Mouse (Mus musculus) B cell, adult 2 months (primary cell): ENCODE measurements at regions not wholly inside any gene's neighbourhood (a gene's known extent, or its start where the extent isn't known, plus 50 kb on each side); places are given as distances from the start of the nearest gene placed in this dataset.
"Not testable (repeated sequence)": the region's sequence is repeated elsewhere in the genome, so short reads cannot be mapped to it uniquely, and the experiment has no call there.

Experiments
- DNase-seq, 2 experiments: peaks; one replicate each; pipeline ENCODE4 v3.0.0; 2022

GRCm38 (mm10) chr10:57362781-57363180 is 123.4 kb upstream of the Hsf2 start:
- not testable (repeated sequence) for DNase-seq
